Mouse (Mus musculus) megakaryocyte, embryonic 14.5 days (primary cell): ENCODE measurements around the gene Evl. TPM values are rescaled to one million over a fixed set of nuclear protein-coding genes. Genes with fewer than 3 reads are reported as not detected.

ENCODE experiments used
- H3K27me3 ChIP-seq: replicated peaks from 2 replicates; pipeline ENCODE3; 2012; ENCODE audit warnings: inconsistent platforms
- H3K36me3 ChIP-seq: replicated peaks from 2 replicates; pipeline ENCODE3; 2012; ENCODE audit warnings: low read length, inconsistent platforms, mixed read lengths
- H3K4me1 ChIP-seq: 2 replicates; pipeline ENCODE4 v1.6.1; 2012; ENCODE audit warnings: inconsistent platforms
- H3K4me3 ChIP-seq: replicated peaks from 2 replicates; pipeline ENCODE3; 2012; ENCODE audit warnings: moderate library complexity, mild to moderate bottlenecking, inconsistent platforms
- H3K9me3 ChIP-seq: 2 replicates; pipeline ENCODE4 v1.6.1; 2012; ENCODE audit warnings: inconsistent platforms
- FLI1 ChIP-seq: IDR thresholded peaks from 2 replicates; pipeline ENCODE4 v1.6.1; 2012; ENCODE audit warnings: low read length, inconsistent platforms, mixed read lengths
- GATA1 ChIP-seq: IDR thresholded peaks from 3 replicates; pipeline ENCODE4 v1.6.1; 2012; ENCODE audit warnings: mixed read lengths, low read length, inconsistent platforms, borderline replicate concordance
- polyA plus RNA-seq: library from polyadenylated mRNA; stranded (reverse); fragments of >175 nt; gene quantifications from 2 replicates; pipeline ENCODE4 v1.2.3, GENCODE M21; 2012; ENCODE audit warnings: low replicate concordance; ENCODE audit not compliant: insufficient read depth

Gene Evl
- polyA plus RNA-seq, 1 experiment: 77.2 TPM

DNA sequence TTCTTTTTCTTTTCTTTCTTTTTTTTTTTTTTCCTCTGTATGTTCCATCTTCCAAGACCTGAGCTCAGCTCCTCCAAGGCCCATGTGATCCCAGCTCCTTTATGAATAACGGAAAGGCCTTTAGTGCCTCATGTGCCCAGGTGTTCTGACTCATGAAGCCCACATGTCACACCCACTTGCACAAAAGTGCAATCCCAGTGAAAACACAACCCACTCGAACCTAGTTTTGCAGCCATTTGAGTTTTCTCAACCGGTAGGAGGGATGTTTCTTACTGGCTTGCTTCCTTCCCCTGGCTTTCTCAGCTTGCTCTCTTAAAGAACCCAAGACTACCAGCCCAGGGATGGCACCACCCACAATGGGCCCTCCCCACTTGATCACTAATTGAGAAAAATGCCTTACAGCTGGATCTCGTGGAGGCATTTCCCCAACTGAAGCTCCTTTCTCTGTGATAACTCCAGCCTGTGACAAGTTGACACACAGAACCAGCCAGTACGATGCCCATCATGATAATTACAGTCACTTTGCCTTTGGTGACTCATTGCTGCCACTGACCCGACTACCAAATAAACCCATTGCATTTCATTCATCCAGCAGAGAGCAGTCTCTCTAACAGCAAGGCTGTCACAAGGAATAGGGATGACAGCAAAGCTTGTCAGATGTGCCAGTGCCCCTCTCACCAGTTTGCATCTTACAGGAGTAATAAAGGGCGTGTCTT is 24.8 kb downstream of the Evl start:
- peaks cover 6% of the 10 kb centered on the region for H3K9me3 ChIP-seq
- H3K36me3 ChIP-seq: no peaks in the 10 kb centered on the region
- peaks cover 2% of the 10 kb centered on the region for H3K27me3 ChIP-seq
- H3K4me1 ChIP-seq: no peaks in the 10 kb centered on the region
- TF ChIP-seq GATA1: no peak
- no peak for TF ChIP-seq FLI1
- no peak overlapping the region for H3K4me3 ChIP-seq

DNA sequence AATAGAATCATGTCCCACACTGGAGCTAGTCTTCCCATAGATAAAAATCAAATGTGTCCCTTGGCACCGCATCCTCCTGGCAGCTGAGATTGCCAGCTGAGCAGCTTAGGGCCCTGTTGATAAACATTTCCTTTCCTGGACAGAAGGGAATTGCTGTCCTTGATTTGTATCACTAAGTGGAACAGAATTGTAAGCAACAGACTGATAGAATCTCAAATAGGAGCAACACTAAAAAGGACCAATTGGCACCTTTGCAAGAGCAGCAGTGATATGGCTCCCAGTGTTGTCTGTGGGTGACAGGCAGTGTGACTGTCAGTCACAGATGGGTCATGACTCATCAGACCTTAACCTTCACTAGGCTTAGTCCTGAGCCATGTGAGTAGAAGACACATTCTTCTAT is 29.3 kb downstream of the Evl start:
- H3K4me3 ChIP-seq: no peak overlapping the region
- H3K4me1 ChIP-seq: no peaks in the 10 kb centered on the region
- H3K27me3 ChIP-seq: peaks cover 2% of the 10 kb centered on the region
- TF ChIP-seq GATA1 (no peak), FLI1 (no peak)
- peaks cover under 1% of the 10 kb centered on the region; the same call in 1 of the 2 replicates for H3K9me3 ChIP-seq
- no peaks in the 10 kb centered on the region for H3K36me3 ChIP-seq

DNA sequence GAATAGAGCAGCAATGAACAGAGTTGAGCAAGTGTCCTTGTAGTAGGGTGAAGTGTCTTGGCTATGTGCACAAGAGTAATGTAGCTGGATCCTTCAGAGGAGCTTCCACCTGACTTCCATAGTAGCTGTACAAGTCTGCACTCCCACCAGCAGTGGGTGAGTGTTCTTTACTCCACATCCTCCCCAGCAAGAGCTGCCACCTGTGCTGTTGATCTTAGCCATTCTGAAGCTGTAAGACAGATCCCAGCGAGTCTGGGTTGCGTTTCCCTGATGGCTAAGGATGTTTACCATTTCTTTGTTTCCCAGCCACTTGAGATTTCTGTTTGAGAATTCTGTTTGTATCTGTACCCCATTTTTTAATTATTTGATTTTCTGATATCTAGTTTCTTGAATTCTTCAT is 35.6 kb downstream of the Evl start:
- TF ChIP-seq GATA1: no peak
- TF ChIP-seq FLI1: no peak
- H3K4me1 ChIP-seq: no peaks in the 10 kb centered on the region
- H3K4me3 ChIP-seq: no peak overlapping the region
- no peaks in the 10 kb centered on the region for H3K9me3 ChIP-seq
- no peaks in the 10 kb centered on the region for H3K27me3 ChIP-seq
- H3K36me3 ChIP-seq: no peaks in the 10 kb centered on the region

DNA sequence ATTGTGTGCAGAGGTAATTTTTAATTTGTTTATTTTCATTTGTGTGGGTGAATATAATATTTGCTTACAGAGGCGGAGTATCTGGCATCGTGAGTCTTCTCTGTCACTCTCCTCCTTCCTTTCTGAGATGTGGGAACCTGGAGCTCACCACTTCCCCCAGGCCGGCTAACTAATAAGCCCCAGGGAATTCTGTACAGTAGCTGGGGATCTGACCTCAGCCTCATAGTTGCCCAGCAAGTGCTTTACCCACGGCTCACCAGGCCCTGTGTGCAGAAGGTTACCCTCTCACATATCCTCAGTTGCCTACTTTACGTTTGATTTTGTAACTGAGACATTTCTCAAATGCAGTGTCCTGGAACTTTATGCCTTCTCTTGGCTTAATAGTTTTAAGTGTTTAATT is 37.1 kb downstream of the Evl start:
- TF ChIP-seq GATA1 (no peak), FLI1 (no peak)
- H3K9me3 ChIP-seq: no peaks in the 10 kb centered on the region

DNA sequence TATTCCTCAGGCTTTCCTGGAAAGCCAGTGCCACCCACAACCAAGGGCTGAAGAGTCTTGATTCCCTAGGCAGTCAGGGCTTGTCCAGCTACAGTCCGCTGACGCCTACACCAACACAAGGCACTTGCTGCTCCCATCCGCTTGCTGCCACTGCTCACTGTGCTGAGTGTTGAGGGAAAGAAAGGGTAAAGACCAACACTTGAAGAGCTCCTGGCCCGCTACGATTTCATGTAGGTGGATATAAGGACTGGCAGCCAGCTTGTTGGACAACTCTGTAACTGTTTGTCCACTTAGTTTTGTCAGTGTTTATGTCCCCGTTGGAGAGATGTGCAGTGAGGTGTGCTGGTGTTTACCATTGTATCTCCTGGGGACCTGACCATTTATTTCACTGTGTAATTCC is 38.3 kb downstream of the Evl start:
- Histone ChIP-seq H3K36me3 (no peaks in the 10 kb centered on the region), H3K9me3 (no peaks in the 10 kb centered on the region), H3K4me3 (no peak overlapping the region), H3K27me3 (no peaks in the 10 kb centered on the region), H3K4me1 (peaks cover 7% of the 10 kb centered on the region)
- TF ChIP-seq FLI1: no peak
- TF ChIP-seq GATA1: no peak

More for the DNA sequence above, 37.1 kb downstream of the Evl start:
- H3K27me3 ChIP-seq: no peaks in the 10 kb centered on the region
- H3K36me3 ChIP-seq: no peaks in the 10 kb centered on the region
- H3K4me3 ChIP-seq: no peak overlapping the region
- no peaks in the 10 kb centered on the region; the same call in 1 of the 2 replicates for H3K4me1 ChIP-seq

DNA sequence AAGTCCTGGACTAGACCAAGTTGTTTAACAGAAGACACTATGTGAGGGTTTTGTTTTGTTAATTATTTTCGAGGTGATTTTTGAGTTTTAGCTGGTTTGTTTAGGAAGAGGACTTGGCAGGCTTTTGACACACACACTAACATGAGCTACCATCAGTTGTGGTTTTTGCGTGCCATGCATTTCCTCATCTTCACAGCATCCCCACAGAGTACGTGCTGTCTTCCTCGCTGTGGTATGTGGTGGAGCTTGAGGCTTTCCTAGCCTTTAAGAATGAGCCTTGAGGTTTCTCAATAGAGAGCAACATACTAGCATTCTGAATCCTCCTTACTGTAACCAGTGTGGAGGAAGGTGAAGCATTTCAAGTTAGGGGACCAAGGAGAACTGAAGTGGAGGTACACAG is 46.3 kb downstream of the Evl start:
- no peak for TF ChIP-seq FLI1
- no peak for TF ChIP-seq GATA1
- Histone ChIP-seq H3K4me1 (peaks cover 29% of the 10 kb centered on the region), H3K36me3 (no peaks in the 10 kb centered on the region), H3K9me3 (no peaks in the 10 kb centered on the region), H3K4me3 (peak overlapping the region; percentile 84), H3K27me3 (peaks cover 7% of the 10 kb centered on the region)

DNA sequence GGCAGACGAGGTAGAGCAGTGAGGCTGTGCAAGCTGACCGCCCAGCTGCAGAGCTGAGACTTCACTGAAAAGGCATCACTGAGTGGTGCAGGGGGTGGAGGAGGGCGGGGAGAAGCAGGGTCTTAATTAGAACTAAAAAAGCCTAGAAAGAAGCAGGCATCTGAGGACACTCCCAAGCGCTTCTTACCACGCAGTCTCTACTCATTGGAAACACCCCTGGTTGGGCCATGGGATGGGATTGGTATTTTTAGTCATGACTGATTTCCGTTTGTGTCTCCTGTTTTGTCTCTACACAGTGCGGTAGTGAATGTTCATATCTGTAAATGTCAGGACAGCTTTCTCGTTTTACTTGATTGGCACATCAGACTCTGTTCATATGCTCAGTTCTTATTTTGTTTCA is 46.8 kb downstream of the Evl start:
- Histone ChIP-seq H3K27me3 (peaks cover 9% of the 10 kb centered on the region), H3K4me3 (peak overlapping the region; percentile 84), H3K4me1 (peaks cover 29% of the 10 kb centered on the region), H3K36me3 (no peaks in the 10 kb centered on the region), H3K9me3 (no peaks in the 10 kb centered on the region)
- TF ChIP-seq GATA1: no peak
- no peak for TF ChIP-seq FLI1

DNA sequence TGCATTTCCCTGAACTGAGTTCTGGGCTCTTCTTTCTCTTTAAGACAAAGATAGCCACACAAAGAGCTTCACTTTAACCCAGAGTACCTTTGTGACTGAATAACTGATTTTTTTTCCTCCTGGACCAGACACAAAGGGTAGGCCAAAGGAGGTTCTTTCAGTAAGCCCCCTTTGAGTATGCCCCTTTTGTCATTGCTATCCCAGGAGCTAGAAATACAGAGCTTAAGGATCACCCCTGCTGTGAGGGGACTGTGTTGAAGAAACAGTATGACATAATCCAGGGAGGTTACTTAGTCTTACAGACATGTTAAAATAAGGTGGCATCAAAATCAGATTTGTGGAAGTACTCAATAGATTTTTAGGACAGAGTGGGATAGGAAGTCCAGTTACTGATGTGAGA is 50.0 kb downstream of the Evl start:
- H3K27me3 ChIP-seq: peaks cover 18% of the 10 kb centered on the region
- H3K4me1 ChIP-seq: peaks cover 25% of the 10 kb centered on the region
- H3K4me3 ChIP-seq: no peak overlapping the region
- TF ChIP-seq FLI1 (no peak), GATA1 (no peak)
- H3K36me3 ChIP-seq: no peaks in the 10 kb centered on the region
- no peaks in the 10 kb centered on the region for H3K9me3 ChIP-seq

DNA sequence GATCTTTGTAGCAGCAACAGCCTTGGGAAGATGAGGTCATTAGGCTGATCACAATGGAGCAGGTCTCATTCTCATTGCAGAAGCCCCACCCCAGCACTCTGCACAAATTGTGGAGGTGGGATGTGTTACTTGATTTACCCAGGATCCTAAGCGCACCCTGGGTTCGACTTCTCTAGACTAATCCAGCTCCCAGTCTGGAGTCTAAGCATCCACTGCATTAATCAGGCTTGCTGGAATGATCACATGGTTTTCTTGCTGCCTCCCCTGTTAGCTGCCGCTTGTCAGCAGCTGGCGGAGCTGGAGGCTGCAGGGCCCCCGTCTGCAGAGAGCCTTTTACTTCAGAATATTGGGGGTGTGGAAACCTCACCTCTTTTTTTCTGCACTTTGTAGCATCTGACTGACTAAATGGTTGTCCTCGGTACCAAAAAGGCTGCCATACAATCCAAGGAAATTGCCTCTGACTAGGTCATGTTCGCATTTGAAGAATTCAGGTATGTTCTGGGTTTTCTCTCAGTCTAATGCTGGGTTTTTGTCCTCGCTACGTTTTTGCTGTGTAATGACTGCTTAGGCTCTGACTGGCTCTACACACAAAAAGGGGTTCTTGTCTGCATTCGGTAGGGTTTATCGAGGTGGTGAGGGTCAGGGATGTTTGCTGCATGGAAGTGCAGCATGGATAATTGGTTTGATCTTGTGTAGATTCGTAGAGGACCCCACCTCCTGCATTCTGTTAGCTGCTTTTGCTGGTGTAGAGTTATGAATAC is 51.2 kb downstream of the Evl start:
- Histone ChIP-seq H3K4me3 (no peak overlapping the region), H3K27me3 (peaks cover 18% of the 10 kb centered on the region), H3K9me3 (no peaks in the 10 kb centered on the region), H3K36me3 (no peaks in the 10 kb centered on the region), H3K4me1 (peaks cover 20% of the 10 kb centered on the region)
- TF ChIP-seq FLI1 (no peak), GATA1 (no peak)

DNA sequence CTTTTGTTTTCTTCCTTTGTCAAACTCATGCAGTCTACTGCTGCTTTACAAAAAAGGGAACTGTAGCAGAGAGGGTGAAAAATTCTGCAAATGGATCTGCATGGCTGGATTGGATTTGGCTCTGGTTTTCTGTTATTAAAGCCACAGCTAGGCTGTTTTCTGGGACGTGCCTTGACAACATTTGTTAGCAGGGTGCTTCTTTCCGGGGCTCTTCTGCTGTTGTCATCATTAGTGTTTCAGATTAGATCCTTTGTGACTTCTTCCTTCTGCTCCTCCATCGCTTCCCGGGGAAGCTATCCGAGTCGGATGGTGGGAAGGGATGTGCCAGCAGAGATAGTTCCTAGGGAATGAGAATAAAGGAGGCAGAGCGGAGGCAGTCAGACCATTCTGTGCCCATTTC is 51.8 kb downstream of the Evl start:
- Histone ChIP-seq H3K4me1 (peaks cover 14% of the 10 kb centered on the region), H3K27me3 (peaks cover 19% of the 10 kb centered on the region), H3K9me3 (no peaks in the 10 kb centered on the region), H3K36me3 (no peaks in the 10 kb centered on the region), H3K4me3 (peak overlapping the region; percentile 14)
- TF ChIP-seq GATA1: no peak
- no peak for TF ChIP-seq FLI1
